Mouse (Mus musculus): ENCODE results near the gene Ctnna3.

GRCm38 (mm10) chr10:63979410-63979809 lies 549.5 kb downstream of the Ctnna3 start:
- TF ChIP-seq MYOD1 (IDR thresholded peaks at IDR 0.05; ENCODE audit: control insufficient read depth in 1 of 3, insufficient read length in 2 of 3, low read depth in 2 of 3) (no peak), POLR2A (IDR thresholded peaks at IDR 0.05; ENCODE audit: insufficient read length, low read depth) (no peak), TCF3 (IDR thresholded peaks at IDR 0.05; ENCODE audit: insufficient read length, low read depth) (no peak), MAX (IDR thresholded peaks at IDR 0.05; ENCODE audit: low read depth) (no peak), E2F4 (IDR thresholded peaks at IDR 0.05; ENCODE audit: insufficient read depth) (no peak), MYOG (IDR thresholded peaks at IDR 0.05; ENCODE audit: control insufficient read depth in 1 of 3, insufficient read depth in 1 of 3, insufficient read length in 2 of 3, low read depth in 2 of 3) (no peak), TCF12 (IDR thresholded peaks at IDR 0.05; ENCODE audit: insufficient read depth, poor library complexity, severe bottlenecking) (no peak), CEBPB (IDR thresholded peaks at IDR 0.05; ENCODE audit: insufficient read depth, poor library complexity, severe bottlenecking) (no peak), REST (IDR thresholded peaks at IDR 0.05; ENCODE audit: insufficient read depth, insufficient read length) (no peak)

Measured in myocyte (in vitro differentiated cells).